Mouse (Mus musculus) left cerebral cortex, adult 9 months (tissue): ENCODE measurements around the gene Zgpat.

Source experiments
- DNase-seq, 2 experiments: peaks; one replicate each; pipeline ENCODE4 v3.0.0; 2022; ENCODE audit warnings: low spot score in 2 of 2

The Zgpat gene

GRCm38 (mm10) chr2:181364860-181365596, at the start of gene Zgpat, which contains the start of gene Arfrp1:
TSS of gene Zgpat (plus strand) at chr2:181364928.
TSS of gene Arfrp1 (minus strand) at chr2:181365404.
- DNase-seq, result peak; percentile 49 to 85

- peak in 1 of 2 experiments; percentile 75 for DNase-seq
These were observed 45.3 kb upstream of the Zgpat start, which contains the start of gene Rtel1 for GRCm38 (mm10) chr2:181319248-181320102. TSS of gene Rtel1 (plus strand) at chr2:181319739.

- no peak for DNase-seq
These were observed 44.6 kb upstream of the Zgpat start for GRCm38 (mm10) chr2:181320103-181320499.

- no peak for DNase-seq
These were observed 42.6 kb upstream of the Zgpat start for GRCm38 (mm10) chr2:181322136-181322535.

- no peak for DNase-seq
These were observed 38.6 kb upstream of the Zgpat start for GRCm38 (mm10) chr2:181326098-181326497.

- DNase-seq, result no peak
These were observed 32.2 kb upstream of the Zgpat start for GRCm38 (mm10) chr2:181332542-181332941.

GRCm38 (mm10) chr2:181334023-181334422, 30.7 kb upstream of the Zgpat start:
- peak in 1 of 2 experiments; percentile 83 for DNase-seq

GRCm38 (mm10) chr2:181340426-181340825, 24.3 kb upstream of the Zgpat start:
- DNase-seq, result no peak

GRCm38 (mm10) chr2:181342766-181343165, 22.0 kb upstream of the Zgpat start:
- DNase-seq, result no peak

GRCm38 (mm10) chr2:181356780-181357179, 7.9 kb upstream of the Zgpat start:
- no peak for DNase-seq

GRCm38 (mm10) chr2:181363946-181364345, 782 bp upstream of the Zgpat start:
- DNase-seq, result no peak

- DNase-seq, result no peak
These were observed 255 bp upstream of the Zgpat start for GRCm38 (mm10) chr2:181364487-181364859.

GRCm38 (mm10) chr2:181365655-181366075, 937 bp downstream of the Zgpat start:
- DNase-seq, result no peak

- no peak for DNase-seq
These were observed 5.3 kb downstream of the Zgpat start for GRCm38 (mm10) chr2:181370001-181370400.

- no peak for DNase-seq
These were observed 11.1 kb downstream of the Zgpat start for GRCm38 (mm10) chr2:181375787-181376186.

GRCm38 (mm10) chr2:181377230-181377629, 12.5 kb downstream of the Zgpat start:
- DNase-seq, result no peak

GRCm38 (mm10) chr2:181378701-181379100, 14.0 kb downstream of the Zgpat start:
- DNase-seq, result no peak

GRCm38 (mm10) chr2:181379778-181380177, 15.1 kb downstream of the Zgpat start, which contains the start of gene Lime1:
TSS of gene Lime1 (plus strand) at chr2:181380078.
- DNase-seq, result no peak

GRCm38 (mm10) chr2:181380251-181380650, 15.5 kb downstream of the Zgpat start:
- no peak for DNase-seq

- DNase-seq, result no peak
These were observed 16.4 kb downstream of the Zgpat start for GRCm38 (mm10) chr2:181381107-181381506.

- DNase-seq, result no peak
These were observed 17.0 kb downstream of the Zgpat start for GRCm38 (mm10) chr2:181381631-181382306.

GRCm38 (mm10) chr2:181384463-181384862, 19.7 kb downstream of the Zgpat start:
- no peak for DNase-seq
